17 mouse cellular contexts compared by ENCODE assay signal in the genomic region with DNA sequence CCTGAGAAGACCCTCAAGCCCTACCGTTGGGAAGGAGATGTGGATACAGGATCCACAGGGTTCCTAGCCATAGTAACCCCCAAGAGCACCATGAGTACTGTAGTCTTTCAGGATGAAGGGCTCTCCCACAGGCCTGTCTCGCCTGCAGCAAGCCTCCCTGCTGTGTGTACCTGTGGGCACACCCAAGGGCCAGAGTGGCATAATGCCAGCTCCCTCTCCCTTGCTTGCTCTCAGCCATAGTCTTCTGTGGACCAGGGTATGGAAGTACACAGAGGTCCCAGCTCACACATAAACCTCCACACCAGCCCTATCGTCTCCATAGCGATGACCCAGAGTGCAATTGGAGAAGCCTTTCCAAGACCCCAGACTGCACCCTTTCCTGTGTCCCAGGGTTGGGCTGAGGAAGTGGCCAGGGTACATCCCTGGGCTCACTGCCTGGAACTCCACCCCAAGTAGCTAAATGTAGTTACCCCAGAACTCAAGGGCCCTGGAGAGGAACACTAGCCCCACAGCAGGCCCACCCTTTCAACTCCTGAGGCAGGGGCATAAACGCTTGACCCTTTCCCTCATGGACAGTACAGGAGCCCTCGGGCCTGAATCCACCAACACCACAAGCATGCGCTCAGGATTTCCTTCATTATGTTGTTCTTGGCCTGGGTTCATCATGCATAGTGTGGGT.
DNase-seq lines count a peak whose midpoint lies in the region; ATAC-seq and TF ChIP-seq lines count a peak whose summit lies in the region.
"Had no signal": no experiment of that assay in that cellular context is flagged by ENCODE, and none has a peak within 500 bp of the region (broad histone marks: within the 10 kb centered on the region; RNA-seq: fewer than 3 reads in every experiment).

No protein-coding gene starts in this region.

- intact Hi-C loops in heart, postnatal 14 days (cut with DNase I) = loop anchor here (2.0 to 10.0 kb wide), 3 partner anchors 273 to 348 kb away; no protein-coding TSS in a partner anchor

- no peak overlapping the region for H3K27ac ChIP-seq in heart, embryonic 14.5 days (replicated peaks in 1 of 2; ENCODE audit: control insufficient read depth in 1 of 2, insufficient read depth in 1 of 2, low read depth in 2 of 2, low read length in 2 of 2)
- no peak overlapping the region for H3K27ac ChIP-seq in lung, embryonic 14.5 days (ENCODE audit: low read depth)
- H3K27ac ChIP-seq in kidney, embryonic 14.5 days (ENCODE audit: low read depth, low read length) = no peak overlapping the region
- H3K27ac ChIP-seq: embryonic facial prominence, embryonic 10.5 days; embryonic facial prominence, embryonic 15.5 days; hindbrain, embryonic 13.5 days; kidney, postnatal 0 days; liver, embryonic 12.5 days had no signal

- no peaks in the 10 kb centered on the region for H3K9me3 ChIP-seq in heart, embryonic 14.5 days (ENCODE audit: control insufficient read depth, low read length)
- H3K9me3 ChIP-seq in lung, embryonic 14.5 days (ENCODE audit: low read depth, low read length) = no peaks in the 10 kb centered on the region
- no peaks in the 10 kb centered on the region for H3K9me3 ChIP-seq in kidney, embryonic 14.5 days (ENCODE audit: control insufficient read depth, low read length)
- H3K9me3 ChIP-seq: embryonic facial prominence, embryonic 10.5 days; embryonic facial prominence, embryonic 15.5 days; hindbrain, embryonic 13.5 days; liver, embryonic 12.5 days had no signal

- H3K4me2 ChIP-seq in heart, embryonic 14.5 days (ENCODE audit: low read length) = no peak overlapping the region
- H3K4me2 ChIP-seq in lung, embryonic 14.5 days = no peak overlapping the region
- H3K4me2 ChIP-seq in kidney, embryonic 14.5 days (replicated peaks; ENCODE audit: low read depth, low read length) = no peak overlapping the region
- H3K4me2 ChIP-seq: embryonic facial prominence, embryonic 15.5 days; hindbrain, embryonic 13.5 days; liver, embryonic 12.5 days had no signal

- H3K9ac ChIP-seq in heart, embryonic 14.5 days (ENCODE audit: low read length) = no peak overlapping the region
- H3K9ac ChIP-seq in lung, embryonic 14.5 days = no peak overlapping the region
- H3K9ac ChIP-seq in kidney, embryonic 14.5 days (ENCODE audit: low read depth, low read length) = no peak overlapping the region
- H3K9ac ChIP-seq: embryonic facial prominence, embryonic 15.5 days; hindbrain, embryonic 13.5 days; liver, embryonic 12.5 days; liver, postnatal 0 days had no signal

- TF ChIP-seq CTCF in lung, embryonic 14.5 days (IDR thresholded peaks at IDR 0.05; ENCODE audit: low read depth) = no peak

- no peaks in the 10 kb centered on the region for H3K36me3 ChIP-seq in heart, embryonic 14.5 days (ENCODE audit: control insufficient read depth, insufficient read depth, low read length)
- no peaks in the 10 kb centered on the region for H3K36me3 ChIP-seq in lung, embryonic 14.5 days (ENCODE audit: insufficient read depth)
- no peaks in the 10 kb centered on the region for H3K36me3 ChIP-seq in kidney, embryonic 14.5 days (ENCODE audit: control insufficient read depth, insufficient read depth, low read length)
- H3K36me3 ChIP-seq: embryonic facial prominence, embryonic 10.5 days; embryonic facial prominence, embryonic 15.5 days; hindbrain, embryonic 13.5 days; liver, embryonic 12.5 days had no signal

- no peak overlapping the region for H3K4me3 ChIP-seq in heart, embryonic 14.5 days (ENCODE audit: control insufficient read depth in 1 of 2, insufficient read depth in 1 of 2, low read depth in 1 of 2, low read length in 2 of 2)
- H3K4me3 ChIP-seq in lung, embryonic 14.5 days (ENCODE audit: low read depth, low read length) = no peak overlapping the region
- H3K4me3 ChIP-seq in kidney, embryonic 14.5 days (ENCODE audit: low read length) = no peak overlapping the region
- H3K4me3 ChIP-seq: embryonic facial prominence, embryonic 10.5 days; embryonic facial prominence, embryonic 15.5 days; hindbrain, embryonic 13.5 days; liver, embryonic 12.5 days had no signal

- peak; percentile 15 for DNase-seq in embryo, embryonic 10 days (ENCODE audit: low spot score)
- no peak for DNase-seq in embryo, embryonic 10.5 days (ENCODE audit: low spot score)
- DNase-seq in heart, postnatal 14 days = no peak
- no peak for DNase-seq in lung, embryonic 14.5 days
- no peak for DNase-seq in lung, postnatal 14 days

- 62% methylated on average over 7 of the region's 7 CpGs for WGBS in heart, embryonic 14.5 days
- 75% methylated on average over 7 of the region's 7 CpGs for WGBS in lung, embryonic 14.5 days
- 56% methylated on average over 7 of the region's 7 CpGs for whole genome bisulfite sequencing in kidney, embryonic 14.5 days

- H3K4me1 ChIP-seq in heart, embryonic 14.5 days (ENCODE audit: control insufficient read depth in 2 of 2, insufficient read depth in 2 of 2, low read length in 2 of 2) = peaks cover 7 to 12% of the 10 kb centered on the region in 2 experiments
- peaks cover 13% of the 10 kb centered on the region for H3K4me1 ChIP-seq in lung, embryonic 14.5 days (ENCODE audit: insufficient read depth)
- H3K4me1 ChIP-seq in kidney, embryonic 14.5 days (ENCODE audit: control insufficient read depth, insufficient read depth, low read length) = peaks cover 42% of the 10 kb centered on the region

- no peaks in the 10 kb centered on the region for H3K27me3 ChIP-seq in heart, embryonic 14.5 days (ENCODE audit: control insufficient read depth, insufficient read depth, low read length)
- no peaks in the 10 kb centered on the region for H3K27me3 ChIP-seq in lung, embryonic 14.5 days (ENCODE audit: insufficient read depth, low read length)
- H3K27me3 ChIP-seq in kidney, embryonic 14.5 days (ENCODE audit: control insufficient read depth, insufficient read depth, low read length) = peaks cover under 1% of the 10 kb centered on the region; the same call in 1 of the 2 replicates
- H3K27me3 ChIP-seq: embryonic facial prominence, embryonic 15.5 days; hindbrain, embryonic 13.5 days; liver, embryonic 12.5 days had no signal

- 0 out of 2 replicates have a peak, but pooled peaks have one; percentile 6 for ATAC-seq in heart, embryonic 14.5 days (ENCODE audit: insufficient number of reproducible peaks, insufficient read depth, low FRiP score, low read depth)
- 0 out of 2 replicates have a peak, but pooled peaks have one; percentile 3 for ATAC-seq in lung, embryonic 14.5 days (ENCODE audit: insufficient read depth)
- 0 out of 2 replicates have a peak, but pooled peaks have one; percentile 35 for ATAC-seq in erythroid progenitor cell, adult 5-6 weeks (replicated peaks; ENCODE audit: low FRiP score, poor library complexity, severe bottlenecking)
- no peak for ATAC-seq in kidney, embryonic 14.5 days (ENCODE audit: low FRiP score, low TSS enrichment)
- ATAC-seq: activated CD4-positive, CD25-positive, alpha-beta regulatory T cell, adult 4 months; forebrain, embryonic 14.5 days; liver, embryonic 12.5 days; midbrain, embryonic 16.5 days had no signal
